Mouse (Mus musculus) C2C12 (cell line): ENCODE data around the gene Traf6.

Experiments
- CEBPB ChIP-seq: IDR thresholded peaks from one replicate; pipeline ENCODE4 v1.6.1; 2011; ENCODE audit warnings: low read depth, mild to moderate bottlenecking, control low read depth, moderate library complexity
- CTCF ChIP-seq: IDR thresholded peaks from one replicate; pipeline ENCODE4 v1.5.1; 2011; ENCODE audit not compliant: control insufficient read depth, insufficient read depth, insufficient read length
- MAX ChIP-seq: IDR thresholded peaks from one replicate; pipeline ENCODE4 v1.6.1; 2011; ENCODE audit warnings: mild to moderate bottlenecking, control low read depth
- MYOD1 ChIP-seq: IDR thresholded peaks from one replicate; pipeline ENCODE4 v1.6.1; 2011; ENCODE audit warnings: low read depth; ENCODE audit not compliant: control insufficient read depth, insufficient read length
- MYOG ChIP-seq: IDR thresholded peaks from one replicate; pipeline ENCODE4 v1.6.1; 2011; ENCODE audit not compliant: control insufficient read depth, insufficient read length; ENCODE audit errors: extremely low read depth
- USF1 ChIP-seq: IDR thresholded peaks from one replicate; pipeline ENCODE4 v1.6.1; 2011; ENCODE audit warnings: low read depth, mild to moderate bottlenecking, control low read depth, moderate library complexity

DNA sequence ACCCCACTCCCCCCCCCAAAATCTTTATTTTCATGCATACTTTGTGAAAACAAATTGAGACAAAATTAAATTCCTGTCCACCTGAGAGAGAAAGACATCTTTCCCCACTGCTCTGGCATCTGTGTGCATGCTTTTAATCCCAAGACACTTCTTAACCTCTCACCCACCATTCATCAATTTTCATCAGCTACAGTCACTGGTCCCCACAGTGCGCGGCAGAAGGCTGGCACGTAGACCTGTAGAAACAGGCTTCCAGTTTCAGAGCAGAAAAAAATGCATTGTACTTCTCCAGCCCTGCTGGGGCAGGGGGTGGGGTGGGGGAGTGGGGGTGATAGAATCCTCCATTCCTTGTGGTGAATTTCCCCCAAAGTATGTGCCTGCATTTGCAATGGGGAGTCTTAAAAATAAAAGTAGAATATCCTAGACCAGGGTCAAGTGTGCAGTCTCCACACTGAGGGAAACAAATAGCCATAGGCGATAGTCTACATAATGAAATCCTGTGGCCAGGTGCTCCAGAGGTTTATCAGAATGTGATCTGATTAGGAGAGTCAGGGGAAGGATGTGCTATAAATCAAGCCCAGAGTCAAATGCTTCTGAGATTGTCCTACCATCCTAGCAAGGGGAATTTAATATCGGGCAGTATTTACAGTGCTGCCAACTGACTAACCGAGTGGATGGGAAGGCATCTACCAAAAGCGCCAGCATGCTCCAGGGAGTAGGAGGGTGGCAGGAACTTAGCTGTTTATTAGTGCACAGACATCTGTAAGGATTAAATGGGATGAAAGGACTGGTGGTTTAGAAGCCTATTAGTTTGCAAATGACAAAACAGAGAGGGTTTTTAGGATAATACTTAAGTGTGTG lies 39.0 kb upstream of the Traf6 start:
- no peak for TF ChIP-seq CTCF
- TF ChIP-seq MAX = no peak
- no peak for TF ChIP-seq CEBPB
- TF ChIP-seq MYOG = no peak
- TF ChIP-seq USF1 = no peak
- TF ChIP-seq MYOD1 = no peak
